Mouse (Mus musculus) gastrocnemius, postnatal 14 days (tissue): ENCODE data around the gene Pou2f2. TPM values are rescaled to one million over a fixed set of nuclear protein-coding genes. Genes with fewer than 3 reads are reported as not detected.
A peak's percentile ranks its signal among the peaks of the same experiment; 100 is the strongest.
"Not testable (repeated sequence)": the region's sequence is repeated elsewhere in the genome, so short reads cannot be mapped to it uniquely, and the experiment has no call there.

Experiments
- DNase-seq: peaks from one replicate; pipeline ENCODE4 v3.0.0; 2021; ENCODE audit warnings: mixed read lengths
- intact Hi-C: fragments of 180-260 bp; cut with DNase I; formaldehyde crosslinking; loops from one replicate; pipeline ENCODE4 v1.15.1; 2025; ENCODE audit warnings: low total_unique reads
- total RNA-seq, 2 experiments: library from RNA; stranded (reverse); gene quantifications; 2 replicates each; pipeline ENCODE4 v1.2.3; 2021

Gene Pou2f2
- total RNA-seq, 2 experiments from 2014 or later = 0.13 to 0.35 TPM

GRCm38 (mm10) chr7:25076296-25076662, 103.2 kb downstream of the Pou2f2 start:
- DNase-seq = no peak
- intact Hi-C loops = no loop called here

- no peak for DNase-seq
- intact Hi-C loops = no loop called here
Measured at GRCm38 (mm10) chr7:25073924-25074323, 105.6 kb downstream of the Pou2f2 start.

- intact Hi-C loops = no loop called here
- peak; percentile 38 for DNase-seq
Measured at GRCm38 (mm10) chr7:25072716-25073390, 106.7 kb downstream of the Pou2f2 start.

- intact Hi-C loops = no loop called here
- no peak for DNase-seq
Measured at GRCm38 (mm10) chr7:25071979-25072715, 107.4 kb downstream of the Pou2f2 start, which contains the start of the genes Grik5 and Zfp574. TSS of gene Grik5 (minus strand) at chr7:25072346. TSS of gene Zfp574 (plus strand) at chr7:25072567.

GRCm38 (mm10) chr7:25068724-25069123, 110.8 kb downstream of the Pou2f2 start:
- no peak for DNase-seq
- intact Hi-C loops = no loop called here

GRCm38 (mm10) chr7:25067909-25068656, 111.4 kb downstream of the Pou2f2 start:
- DNase-seq = no peak

GRCm38 (mm10) chr7:25067338-25067737, 112.2 kb downstream of the Pou2f2 start:
- intact Hi-C loops = no loop called here
- DNase-seq = no peak

More at GRCm38 (mm10) chr7:25067909-25068656, 111.4 kb downstream of the Pou2f2 start:
- intact Hi-C loops = no loop called here

- intact Hi-C loops = no loop called here
Measured at GRCm38 (mm10) chr7:25063900-25064299, 115.6 kb downstream of the Pou2f2 start.

GRCm38 (mm10) chr7:25063346-25063745, 116.2 kb downstream of the Pou2f2 start:
- no peak for DNase-seq
- intact Hi-C loops = no loop called here

More at GRCm38 (mm10) chr7:25063900-25064299, 115.6 kb downstream of the Pou2f2 start:
- no peak for DNase-seq

GRCm38 (mm10) chr7:25058836-25059235, 120.7 kb downstream of the Pou2f2 start:
- intact Hi-C loops = no loop called here

GRCm38 (mm10) chr7:25058394-25058793, 121.1 kb downstream of the Pou2f2 start:
- intact Hi-C loops = no loop called here
- DNase-seq = no peak

More at GRCm38 (mm10) chr7:25058836-25059235, 120.7 kb downstream of the Pou2f2 start:
- no peak for DNase-seq

- intact Hi-C loops = no loop called here
- DNase-seq = no peak
Measured at GRCm38 (mm10) chr7:25057888-25058287, 121.6 kb downstream of the Pou2f2 start.

- intact Hi-C loops = no loop called here
- DNase-seq = no peak
Measured at GRCm38 (mm10) chr7:25056951-25057350, 122.6 kb downstream of the Pou2f2 start.

GRCm38 (mm10) chr7:25052587-25052986, 126.9 kb downstream of the Pou2f2 start:
- intact Hi-C loops = no loop called here

GRCm38 (mm10) chr7:25049295-25049930, 130.1 kb downstream of the Pou2f2 start:
- intact Hi-C loops = no loop called here
- DNase-seq = no peak

More at GRCm38 (mm10) chr7:25052587-25052986, 126.9 kb downstream of the Pou2f2 start:
- DNase-seq = no peak

GRCm38 (mm10) chr7:25047363-25047762, 132.2 kb downstream of the Pou2f2 start:
- intact Hi-C loops = no loop called here
- DNase-seq = no peak

- intact Hi-C loops = not testable (repeated sequence)
Measured at GRCm38 (mm10) chr7:25044599-25044998, 134.9 kb downstream of the Pou2f2 start.

GRCm38 (mm10) chr7:25041921-25042320, 137.6 kb downstream of the Pou2f2 start:
- intact Hi-C loops = no loop called here
- DNase-seq = no peak

More at GRCm38 (mm10) chr7:25044599-25044998, 134.9 kb downstream of the Pou2f2 start:
- DNase-seq = not testable (repeated sequence)
